Mouse (Mus musculus) megakaryocyte progenitor cell, adult 5-6 weeks (primary cell): ENCODE results near the gene Ackr4. TPM values are rescaled to one million over a fixed set of nuclear protein-coding genes. Genes with fewer than 3 reads are reported as not detected.

Source experiments
- ATAC-seq: replicated peaks from 2 replicates; pipeline ENCODE4 v1.8.0; 2016; ENCODE audit warnings: mild to moderate bottlenecking, moderate TSS enrichment, inconsistent platforms; ENCODE audit not compliant: poor library complexity
- total RNA-seq, 2 experiments: library from RNA; stranded (forward) in 1 of 2; stranded (reverse) in 1 of 2; fragments of 157-497, 149-512 nt in 1 of 2; fragments of 200-1000 nt in 1 of 2; gene quantifications; 2 replicates each; pipeline versions ENCODE4 v1.2.3 to v1.2.4; 2015 to 2017

Gene Ackr4
- total RNA-seq, 2 experiments from 2014 or later: not detected

DNA sequence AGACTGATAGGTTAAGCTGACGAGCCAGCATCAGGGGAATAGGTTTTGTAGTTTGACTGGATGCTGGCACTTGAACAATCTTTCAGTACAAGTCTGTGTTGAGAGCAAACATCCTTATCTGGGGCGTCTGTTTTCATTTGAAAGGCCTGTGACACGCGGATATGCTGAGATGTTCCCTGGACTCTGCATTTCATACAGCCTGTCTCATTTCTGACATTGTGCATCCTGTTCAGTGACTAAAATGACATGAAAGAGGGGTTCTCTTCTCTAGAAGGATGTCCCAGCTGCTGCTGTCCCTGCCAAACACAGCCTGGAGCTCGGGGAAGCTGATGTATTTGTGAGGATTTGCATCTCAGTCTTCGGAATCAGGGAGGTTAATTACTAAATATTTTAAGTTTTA lies 19.3 kb downstream of the Ackr4 start:
- ATAC-seq: no peak

DNA sequence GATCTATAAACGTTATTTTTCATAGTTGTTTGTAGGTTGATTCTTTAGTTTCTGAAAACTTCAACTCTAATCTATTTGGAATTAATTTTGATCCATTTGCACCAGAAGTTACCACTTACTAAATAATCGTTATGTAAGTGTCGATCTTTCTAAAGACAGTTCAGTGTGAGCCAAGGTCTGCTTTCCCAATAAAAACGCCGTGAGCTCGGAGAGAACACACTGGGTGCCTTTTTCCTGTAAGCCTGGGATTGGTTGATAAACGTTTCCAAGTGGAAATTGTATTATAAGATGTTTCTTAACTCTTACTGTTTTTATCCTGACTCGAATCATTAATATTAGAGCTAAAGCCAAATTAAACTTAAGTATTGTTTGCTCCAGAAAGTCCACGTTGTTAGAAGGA lies 19.8 kb downstream of the Ackr4 start:
- no peak for ATAC-seq

DNA sequence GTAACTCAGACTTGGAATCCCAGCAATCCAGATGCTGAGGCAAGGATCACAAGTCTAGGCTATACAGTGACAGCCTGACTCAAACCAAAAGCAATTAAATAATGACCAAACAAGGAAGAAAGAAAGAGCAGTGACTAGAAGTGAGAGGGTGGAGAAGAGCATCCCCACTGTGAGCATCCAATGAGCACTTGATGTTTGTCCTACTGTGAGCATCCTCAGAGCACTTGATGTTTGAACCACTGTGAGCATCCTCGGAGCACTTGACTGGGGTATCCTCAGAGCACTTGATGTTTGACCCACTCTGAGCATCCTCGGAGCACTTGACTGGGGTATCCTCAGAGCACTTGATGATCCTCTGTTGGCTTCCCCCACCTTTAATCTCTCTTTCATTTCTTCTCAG lies 21.7 kb downstream of the Ackr4 start:
- ATAC-seq: no peak

DNA sequence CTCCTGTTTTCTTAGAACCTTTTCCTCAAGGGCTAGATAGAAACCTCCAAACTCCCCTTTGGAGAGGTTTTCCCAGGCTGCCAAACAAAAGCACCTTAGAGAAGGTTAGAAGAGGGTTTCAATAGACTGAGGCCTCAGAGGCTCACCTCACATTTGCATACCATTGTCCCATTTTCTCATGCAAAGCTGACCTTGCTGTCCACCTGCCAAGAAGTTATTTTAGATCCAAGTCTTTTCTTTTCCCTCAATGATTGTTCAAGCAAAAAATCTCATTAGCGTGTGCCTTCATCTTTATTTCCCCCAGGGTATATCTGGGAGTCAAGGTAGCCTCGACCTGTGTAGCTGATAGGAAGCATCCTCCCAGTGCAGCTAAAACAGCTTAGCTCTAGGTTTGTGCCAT lies 23.8 kb downstream of the Ackr4 start:
- no peak for ATAC-seq

DNA sequence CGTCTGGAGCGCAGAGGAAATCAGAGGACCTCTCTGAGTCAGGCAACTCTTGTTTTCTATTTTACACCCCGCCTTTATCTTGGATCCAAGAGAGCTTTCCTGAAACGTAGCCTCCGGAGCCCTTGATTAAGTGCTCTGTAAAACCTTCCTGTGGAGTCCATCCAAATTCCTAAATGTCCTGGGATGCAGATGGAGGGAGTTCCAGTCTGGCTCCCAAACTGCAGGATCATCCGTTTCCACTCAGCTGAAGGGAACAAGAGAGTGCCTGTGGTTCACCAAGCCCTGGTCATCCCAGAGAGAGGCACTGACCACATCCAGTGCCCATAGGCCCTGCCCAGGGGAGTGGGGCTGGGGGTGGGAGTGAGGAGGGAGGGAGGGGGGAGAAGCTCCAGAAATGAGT lies 24.4 kb downstream of the Ackr4 start:
- ATAC-seq: no peak

DNA sequence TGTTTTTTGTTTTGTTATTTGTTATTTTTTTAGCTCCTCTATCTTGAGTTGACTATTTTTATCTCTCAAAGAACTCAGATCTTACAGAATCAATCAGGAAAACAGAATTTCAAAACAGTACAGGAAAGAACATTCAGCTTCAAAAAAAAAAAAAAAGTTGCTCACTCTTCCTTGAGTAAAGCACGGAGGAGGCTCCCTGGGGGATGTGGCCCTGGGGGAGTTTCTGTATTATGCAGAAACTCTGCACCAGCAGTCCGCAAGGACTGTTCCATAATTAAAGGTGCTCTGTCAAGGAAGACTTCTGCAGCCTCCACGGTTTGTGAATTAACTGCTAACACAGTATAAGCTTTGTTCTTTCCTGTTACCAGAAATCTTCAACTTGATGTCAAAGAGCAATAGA lies 25.3 kb downstream of the Ackr4 start:
- ATAC-seq: no peak

DNA sequence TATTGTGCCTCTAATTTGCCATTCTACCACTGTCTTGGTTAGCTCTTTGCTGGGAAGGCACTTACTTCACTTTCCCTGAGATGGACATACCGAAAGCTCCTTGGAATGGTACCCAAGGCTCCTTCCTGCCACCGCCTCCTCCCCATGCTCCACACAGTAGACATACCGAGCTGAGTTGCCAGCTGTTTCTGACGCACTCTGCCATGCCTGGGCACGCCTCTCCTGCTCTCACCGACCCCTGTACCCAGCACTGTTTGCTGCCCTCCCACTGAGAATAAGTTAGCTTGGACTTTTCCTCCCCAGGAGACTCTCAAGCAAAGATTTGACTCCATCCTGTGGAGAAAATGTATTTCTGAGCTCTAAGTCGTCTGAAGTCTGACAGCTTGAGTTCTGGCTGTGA lies 25.9 kb downstream of the Ackr4 start:
- no peak for ATAC-seq

DNA sequence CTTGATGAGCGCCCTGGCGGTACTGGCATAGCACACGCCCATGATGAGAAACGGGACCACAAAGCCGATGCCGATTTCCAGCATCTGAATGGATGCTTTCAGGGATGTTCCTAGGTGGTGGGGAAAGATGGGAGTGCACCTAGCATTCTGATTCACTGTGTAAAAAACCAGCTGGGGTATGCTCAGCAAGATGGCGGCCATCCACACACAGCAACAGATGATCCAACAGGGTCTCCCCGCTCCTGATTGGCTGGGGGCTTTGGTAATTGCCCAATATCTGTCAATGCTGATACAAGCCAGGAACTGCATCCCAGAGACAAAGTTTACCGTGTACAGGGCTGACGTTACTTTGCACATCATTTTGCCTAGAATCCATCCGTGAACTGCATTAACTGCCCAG lies 27.7 kb downstream of the Ackr4 start:
- ATAC-seq: no peak

DNA sequence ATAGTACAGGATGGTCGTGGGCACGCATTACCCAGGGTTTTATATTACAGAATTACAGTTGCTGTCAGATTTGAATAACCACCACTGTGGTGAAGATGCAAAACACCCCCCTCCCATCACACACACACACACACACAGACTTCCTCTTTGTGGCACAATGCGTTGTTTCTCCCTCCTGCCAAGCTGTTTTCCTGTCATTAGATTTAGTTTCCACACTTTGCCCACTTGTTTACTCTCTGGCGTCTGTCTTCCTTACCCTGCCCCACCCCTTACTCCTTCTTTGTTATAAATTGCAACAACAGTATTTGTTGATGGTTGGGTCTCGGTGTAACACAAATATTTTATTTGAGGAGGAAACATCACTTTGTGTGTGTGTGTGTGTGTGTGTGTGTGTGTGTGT lies 28.5 kb downstream of the Ackr4 start:
- ATAC-seq: peak; percentile 93

DNA sequence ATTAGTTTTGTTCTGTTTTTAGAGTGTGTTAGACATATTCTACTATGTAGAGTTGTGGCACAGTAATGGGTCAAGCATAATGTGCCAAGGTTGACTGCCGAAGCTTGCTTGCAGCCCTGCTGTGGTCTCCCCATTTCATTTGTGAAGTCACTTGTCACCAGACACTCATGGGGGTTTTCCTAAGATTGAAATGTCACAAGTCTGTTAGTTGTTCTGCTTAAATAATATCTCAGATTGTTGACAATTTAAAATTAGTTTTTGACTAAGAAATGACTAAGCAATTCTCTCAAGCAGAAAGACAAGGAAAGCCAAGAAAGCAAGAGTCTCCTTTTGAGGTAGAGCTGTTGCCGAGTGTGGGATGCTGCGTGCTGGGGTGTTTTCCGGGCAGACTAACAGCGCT lies 33.8 kb downstream of the Ackr4 start:
- ATAC-seq: no peak

DNA sequence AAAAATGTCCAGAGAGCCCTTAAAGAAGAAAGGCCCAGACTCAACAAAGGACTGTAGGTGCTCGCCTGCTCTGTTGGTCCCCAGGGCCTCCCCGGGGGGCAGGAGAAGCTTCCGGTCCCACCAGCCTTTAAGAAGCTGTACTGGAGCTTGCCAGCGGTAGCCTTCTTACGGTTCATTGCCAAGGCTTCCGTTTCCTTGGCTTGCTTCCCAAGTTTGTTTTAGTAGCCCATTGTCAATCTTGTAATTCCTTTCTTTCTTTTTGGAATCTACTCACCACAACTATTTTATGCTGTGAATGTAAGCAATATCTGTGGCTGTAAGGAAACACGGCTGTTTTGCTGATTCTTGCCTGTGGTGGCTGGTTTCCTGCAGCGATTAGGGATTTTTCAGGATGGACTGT lies 38.2 kb downstream of the Ackr4 start:
- no peak for ATAC-seq

DNA sequence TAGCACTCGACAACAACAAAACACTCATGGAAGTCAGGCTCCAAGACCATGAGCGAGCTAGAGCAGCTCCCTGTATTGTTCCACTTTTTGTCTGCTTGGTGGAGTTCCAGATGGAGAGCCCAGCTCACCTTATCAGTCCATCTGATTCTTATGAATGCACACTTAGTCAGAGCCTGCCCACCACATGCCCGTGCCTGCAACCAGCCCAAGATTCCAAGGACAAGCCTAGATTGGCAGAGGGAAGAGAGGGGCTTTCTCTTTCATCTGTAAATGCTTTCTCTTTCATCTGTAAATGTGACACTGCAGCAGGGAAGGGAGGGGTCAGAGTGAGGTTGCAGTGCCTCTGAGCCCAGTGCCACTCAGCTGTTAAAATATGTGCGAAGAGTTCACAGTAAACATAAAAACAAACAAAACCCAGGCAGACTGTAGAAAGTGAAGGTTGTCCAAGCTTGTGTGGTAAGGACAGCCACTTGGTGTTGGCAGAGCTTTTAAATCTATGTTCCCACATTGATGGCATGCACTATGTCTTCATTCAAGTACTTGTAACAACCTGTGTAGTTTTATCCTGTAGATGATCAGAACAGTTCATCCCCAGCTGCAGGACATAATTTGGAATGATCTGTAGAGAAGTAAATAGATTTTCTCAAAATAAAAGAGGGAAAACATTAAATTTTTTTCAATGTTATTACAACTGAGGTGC lies 40.9 kb downstream of the Ackr4 start:
- no peak for ATAC-seq

DNA sequence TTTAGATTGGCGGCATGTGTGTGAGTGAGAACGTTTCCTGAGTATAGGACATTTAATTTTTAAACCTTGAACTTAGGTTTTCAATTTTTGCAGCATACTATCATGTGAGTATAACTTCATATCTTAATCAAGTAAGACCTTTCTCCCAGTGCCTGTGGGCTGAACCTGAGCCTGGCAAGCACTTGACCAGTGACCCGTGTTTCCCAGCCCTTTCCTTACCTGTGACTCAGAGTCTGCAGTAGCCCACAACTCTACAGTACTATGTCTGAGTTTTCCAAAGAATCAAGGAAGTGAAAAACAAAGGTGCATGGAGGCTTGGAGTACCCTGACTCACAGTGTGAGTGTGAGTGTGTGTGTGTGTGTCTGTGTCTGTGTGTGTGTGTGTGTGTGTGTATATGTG lies 46.7 kb downstream of the Ackr4 start:
- ATAC-seq: no peak

DNA sequence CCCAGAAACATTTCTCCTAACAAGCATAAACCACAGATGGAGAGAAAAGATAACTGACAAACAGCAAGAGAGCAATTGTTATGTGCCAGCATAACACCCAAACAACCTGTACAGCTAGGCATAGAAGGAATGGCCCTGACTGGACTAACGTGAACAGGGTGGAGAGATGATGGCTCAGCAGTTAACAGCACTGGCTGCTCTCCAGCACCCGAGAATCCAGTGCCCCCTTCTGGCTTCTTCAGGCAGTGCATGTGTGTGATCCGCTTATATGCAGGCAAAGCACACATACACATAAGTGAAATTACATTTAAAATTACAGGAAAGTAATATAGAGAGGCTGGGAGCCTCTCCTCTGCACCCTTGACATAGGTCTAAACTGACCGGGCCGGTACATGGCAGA lies 47.4 kb downstream of the Ackr4 start:
- ATAC-seq: peak; percentile 98

DNA sequence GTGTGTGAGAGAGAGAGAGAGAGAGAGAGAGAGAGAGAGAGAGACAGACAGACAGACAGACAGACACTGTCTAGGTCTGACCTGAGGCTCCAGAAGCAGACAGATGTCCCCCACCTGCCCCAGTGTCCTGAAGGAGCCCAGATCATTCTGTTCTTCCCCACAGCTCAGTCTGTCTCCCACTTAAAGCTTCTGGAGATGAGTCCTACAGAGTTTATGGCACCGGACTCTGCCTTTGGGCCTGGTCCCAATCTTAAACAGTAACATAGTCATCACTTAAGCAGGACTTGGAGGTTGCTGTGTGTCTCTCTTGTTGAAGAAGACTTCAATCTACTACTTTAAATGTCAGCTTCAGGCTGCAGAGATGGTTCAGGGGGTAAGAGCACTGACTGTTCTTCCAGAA lies 48.0 kb downstream of the Ackr4 start:
- no peak for ATAC-seq

DNA sequence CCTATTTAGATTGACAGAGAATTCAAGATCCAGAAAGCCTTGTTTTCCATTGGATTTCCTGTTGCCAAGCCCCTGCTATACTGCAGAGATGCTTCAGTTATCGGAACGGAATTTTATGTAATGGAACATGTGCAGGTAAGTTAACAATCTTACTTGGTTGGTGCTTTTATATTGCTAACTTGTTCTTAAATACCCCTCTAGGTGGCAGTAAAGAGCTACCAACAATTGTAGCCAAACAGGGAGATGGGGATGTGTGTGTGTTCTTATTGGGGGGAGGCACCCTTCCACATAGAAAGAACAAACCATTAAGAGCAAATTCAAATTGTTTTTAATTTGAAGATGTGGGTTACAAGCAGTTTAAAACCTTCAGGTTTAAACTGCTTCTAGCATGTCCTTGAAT lies 50.9 kb downstream of the Ackr4 start:
- peak; percentile 67 for ATAC-seq

DNA sequence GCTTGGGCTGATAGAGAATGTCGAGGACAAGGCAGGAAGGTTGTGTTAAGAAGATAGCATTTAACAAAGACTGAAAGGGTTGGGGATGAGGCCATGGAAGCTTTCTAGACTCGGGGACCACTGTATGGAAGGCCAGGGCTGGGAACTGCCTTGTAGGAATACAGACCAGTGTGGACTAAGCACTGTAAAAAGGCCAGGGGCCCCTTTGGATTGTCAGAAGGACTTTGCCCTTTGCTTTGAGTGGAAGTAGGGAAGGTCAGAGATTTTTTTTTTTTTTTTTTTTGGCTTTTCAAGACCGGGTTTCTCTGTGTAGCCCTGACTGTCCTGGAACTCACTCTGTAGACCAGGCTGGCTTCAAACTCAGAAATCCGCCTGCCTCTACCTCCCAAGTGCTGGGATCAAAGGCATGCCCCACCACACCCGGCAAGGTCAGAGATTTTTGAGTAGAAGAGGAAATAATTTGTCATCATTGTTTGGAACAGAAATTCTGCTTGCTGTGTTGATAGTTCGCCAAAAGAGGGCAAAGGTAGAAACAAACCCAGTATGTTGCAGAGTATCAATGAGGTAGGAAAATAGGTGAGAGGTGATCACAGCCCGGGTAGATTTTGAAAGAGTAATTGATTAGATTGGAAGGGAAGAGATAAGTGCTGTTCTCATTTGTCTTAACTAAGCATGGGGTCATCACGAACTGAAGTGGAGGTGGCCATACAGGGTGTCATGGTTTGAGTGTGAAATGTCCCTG lies 55.7 kb downstream of the Ackr4 start:
- no peak for ATAC-seq

DNA sequence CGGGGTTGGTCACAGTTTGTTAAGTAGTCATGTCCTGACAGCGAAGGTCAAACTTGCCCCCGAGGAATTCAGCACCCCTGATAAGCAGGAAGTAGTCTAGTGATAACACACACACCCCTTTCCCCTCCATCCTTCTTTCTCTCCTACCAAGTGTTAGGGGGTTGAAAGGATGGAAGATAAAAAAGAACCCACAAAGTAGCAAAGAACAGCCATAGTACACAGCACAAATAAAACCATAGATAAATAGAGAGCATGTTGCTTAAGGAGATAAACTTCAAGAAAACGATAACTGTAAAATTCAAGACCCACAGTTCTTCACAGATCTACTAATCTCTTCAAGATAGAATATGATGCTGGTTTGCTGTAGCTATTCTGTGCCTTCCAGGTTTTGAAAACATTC lies 56.5 kb downstream of the Ackr4 start:
- ATAC-seq: 0 out of 2 replicates have a peak, but pooled peaks have one; percentile 23

DNA sequence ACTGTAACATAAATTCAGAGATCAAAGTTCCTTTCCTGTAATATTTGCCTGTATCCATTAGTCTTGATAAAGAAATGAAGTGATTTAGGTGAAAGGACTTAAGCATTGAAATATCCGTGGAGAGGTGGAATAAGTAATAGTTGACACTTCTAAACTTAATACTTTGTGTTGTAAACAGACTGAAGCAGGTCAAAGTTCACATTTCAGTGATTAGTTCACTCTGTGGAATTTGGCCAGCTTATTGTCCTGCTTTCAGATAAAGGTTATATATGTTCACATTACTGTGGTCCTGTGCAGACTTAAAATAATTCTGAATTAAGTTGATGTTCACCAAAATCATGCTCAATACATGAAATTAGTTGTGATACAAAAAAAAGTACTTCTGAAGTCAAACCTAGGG lies 62.2 kb downstream of the Ackr4 start:
- ATAC-seq: no peak

DNA sequence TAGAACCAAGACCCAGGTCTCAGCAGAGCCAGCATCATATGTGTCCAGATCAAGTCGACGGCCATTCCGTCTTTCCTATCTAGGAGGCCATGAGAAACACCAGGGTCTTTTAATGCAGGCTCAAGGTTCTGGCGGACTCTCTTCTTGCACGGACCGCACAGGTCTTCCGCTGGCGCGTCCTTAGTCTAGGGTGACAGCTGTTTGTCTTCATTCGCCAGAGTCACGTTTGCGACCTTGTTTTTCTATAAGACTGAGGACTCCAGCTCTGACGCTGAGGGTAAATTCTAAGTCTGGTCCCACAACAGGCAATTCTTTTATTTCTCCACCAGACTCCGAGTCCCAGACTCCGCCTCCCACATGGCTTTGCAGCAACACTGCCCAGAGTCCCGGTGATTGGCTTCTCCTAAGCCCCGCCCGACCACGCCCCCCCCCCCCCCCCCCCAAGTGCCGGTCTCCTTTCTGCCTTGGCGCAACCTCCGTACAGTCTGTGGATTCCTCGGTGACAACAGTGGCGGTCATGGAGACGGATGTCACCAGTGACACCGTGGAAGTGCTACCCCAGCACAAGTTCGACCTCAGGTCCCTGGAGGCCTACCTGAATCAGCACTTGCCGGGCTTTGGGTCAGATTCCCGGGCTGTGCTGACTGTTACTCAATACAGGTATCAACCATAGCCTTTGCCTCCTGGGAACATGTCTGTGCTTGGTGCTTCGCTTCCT lies 63.3 kb downstream of the Ackr4 start, which contains the start of gene Acad11:
Acad11 (plus strand) TSS at position 134 of the 718 bp plus-strand sequence.
- peak; percentile 81 for ATAC-seq

DNA sequence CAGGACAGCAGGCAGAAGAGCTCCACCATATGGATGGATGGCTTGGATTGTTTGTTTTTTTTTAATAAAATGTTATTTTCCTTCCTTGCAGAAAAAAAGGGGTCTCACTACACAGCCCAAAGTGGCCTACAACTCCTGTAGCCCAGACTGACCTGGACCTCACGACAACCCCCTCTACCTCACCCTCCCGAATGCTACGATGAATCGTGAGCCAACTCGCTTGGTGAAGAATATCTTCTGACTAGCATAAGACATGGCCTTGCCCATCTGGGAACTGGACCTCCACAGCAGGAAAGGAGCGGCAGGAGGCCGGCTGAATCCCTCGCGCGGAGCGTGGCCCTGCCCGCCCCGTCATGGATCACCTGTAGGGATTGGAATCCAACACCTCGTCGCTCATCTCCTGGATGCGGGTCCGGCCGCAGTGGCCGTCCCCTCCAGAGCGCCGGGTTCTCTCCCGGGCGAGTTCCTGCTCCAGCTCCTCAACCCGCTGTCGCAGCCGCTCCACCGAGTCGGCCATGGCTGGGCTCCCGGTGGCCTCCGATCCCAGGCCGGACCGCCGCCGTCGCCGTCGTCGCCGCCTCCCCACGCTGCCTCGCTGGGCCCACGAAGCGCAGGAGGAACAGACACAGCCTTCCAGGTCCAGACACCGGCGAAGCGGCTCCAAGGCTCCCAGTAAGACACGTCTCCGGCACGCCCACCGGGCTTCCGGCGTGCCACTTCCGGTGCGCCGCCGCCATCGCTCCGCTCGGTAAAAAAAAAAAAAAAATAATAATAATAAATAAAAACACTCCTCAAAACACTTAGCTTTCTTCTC lies 64.1 kb downstream of the Ackr4 start, which contains the start of gene Uba5:
Uba5 (minus strand) TSS at position 705 of the 814 bp plus-strand sequence.
- peak; percentile 81 for ATAC-seq
